ENCODE assay signal across 8 mouse cellular contexts in genomic region chr2:104849991-104850359, GRCm38 (mm10). TPM values are rescaled to one million over a fixed set of nuclear protein-coding genes. Genes with fewer than 3 reads are reported as not detected.
DNase-seq lines count a peak whose midpoint lies in the region; ATAC-seq and TF ChIP-seq lines count a peak whose summit lies in the region.

No protein-coding gene starts in this region.

- peak; percentile 35 for DNase-seq in kidney, postnatal 0 days (ENCODE audit: low spot score)
- DNase-seq in kidney, postnatal 36 days = no peak
- DNase-seq in intestine, embryonic 14.5 days (ENCODE audit: low spot score) = no peak
- DNase-seq in naive thymus-derived CD4-positive, alpha-beta T cell, adult 2 months (ENCODE audit: low read depth) = peak; percentile 50
- DNase-seq in T-cell, adult 2 months (ENCODE audit: low spot score) = no peak
- no peak for DNase-seq in gastrocnemius, postnatal 25 days
- no peak for DNase-seq in cerebellum, postnatal 4 days (ENCODE audit: low spot score in 2 of 2)

- no peaks in the 10 kb centered on the region for H3K27me3 ChIP-seq in kidney, postnatal 0 days (ENCODE audit: insufficient read depth, low read length)
- peaks cover 12% of the 10 kb centered on the region; the same call in 1 of the 2 replicates for H3K27me3 ChIP-seq in intestine, embryonic 14.5 days (replicated peaks; ENCODE audit: control insufficient read depth, insufficient read depth, low read length)

- no peak for TF ChIP-seq POLR2A in cortical plate, adult 2 months (IDR thresholded peaks at IDR 0.05; ENCODE audit: extremely low read depth, insufficient read depth, low read length)

- no peaks in the 10 kb centered on the region for H3K36me3 ChIP-seq in kidney, postnatal 0 days (ENCODE audit: insufficient read depth, low read length)
- no peaks in the 10 kb centered on the region for H3K36me3 ChIP-seq in intestine, embryonic 14.5 days (ENCODE audit: control insufficient read depth, insufficient read depth, low read length)

- H3K4me3 ChIP-seq in kidney, postnatal 0 days (replicated peaks; ENCODE audit: low read depth, low read length) = peak overlapping the region; percentile 53
- peak overlapping the region; percentile 48; the same call in 1 of the 2 replicates for H3K4me3 ChIP-seq in cortical plate, adult 2 months (ENCODE audit: insufficient read depth, low read length)
- H3K4me3 ChIP-seq in intestine, embryonic 14.5 days (ENCODE audit: low read depth, low read length) = peak overlapping the region; percentile 52

- 61% methylated on average over 3 of the region's 3 CpGs for WGBS in kidney, postnatal 0 days
- 53% methylated on average over 3 of the region's 3 CpGs for WGBS in intestine, embryonic 14.5 days

- H3K9me3 ChIP-seq in kidney, postnatal 0 days (replicated peaks; ENCODE audit: low read length) = no peaks in the 10 kb centered on the region
- H3K9me3 ChIP-seq in intestine, embryonic 14.5 days (ENCODE audit: control insufficient read depth, low read length) = no peaks in the 10 kb centered on the region

- ATAC-seq in kidney, postnatal 0 days (replicated peaks; ENCODE audit: low FRiP score, low read depth) = no peak
- no peak for ATAC-seq in intestine, embryonic 14.5 days (replicated peaks; ENCODE audit: low FRiP score, low TSS enrichment, low read depth)

- H3K4me1 ChIP-seq in kidney, postnatal 0 days (replicated peaks; ENCODE audit: insufficient read depth, low read length) = no peaks in the 10 kb centered on the region
- H3K4me1 ChIP-seq in cortical plate, adult 2 months (ENCODE audit: control insufficient read depth, insufficient read depth, low read length) = no peaks in the 10 kb centered on the region
- H3K4me1 ChIP-seq in intestine, embryonic 14.5 days (replicated peaks; ENCODE audit: control insufficient read depth, insufficient read depth, low read length) = 0 out of 2 replicates have a peak, but pooled peaks cover 6% of the 10 kb centered on the region

- no peak for TF ChIP-seq CTCF in kidney, postnatal 0 days (IDR thresholded peaks at IDR 0.05; ENCODE audit: low read depth)
- TF ChIP-seq CTCF in cortical plate, adult 2 months (IDR thresholded peaks at IDR 0.05; ENCODE audit: extremely low read depth, insufficient read depth, low read length) = no peak

- peak overlapping the region; percentile 62 for H3K9ac ChIP-seq in kidney, postnatal 0 days (ENCODE audit: low read depth, low read length)
- no peak overlapping the region; the same call in 1 of the 2 replicates for H3K9ac ChIP-seq in intestine, embryonic 14.5 days (ENCODE audit: low read length)

- no peak overlapping the region for H3K27ac ChIP-seq in kidney, postnatal 0 days
- H3K27ac ChIP-seq in cortical plate, adult 2 months (ENCODE audit: insufficient read depth, low read length) = no peak overlapping the region
- H3K27ac ChIP-seq in intestine, embryonic 14.5 days (ENCODE audit: low read depth) = no peak overlapping the region

- H3K4me2 ChIP-seq in kidney, postnatal 0 days (ENCODE audit: low read length) = peak overlapping the region; percentile 88
- H3K4me2 ChIP-seq in intestine, embryonic 14.5 days (ENCODE audit: low read length) = peak overlapping the region; percentile 98

RNA-seq across cellular contexts. Expression of gene Prrg4, which starts 0.3 kb away (rescaled TPM):
- polyA plus RNA-seq in kidney, postnatal 0 days (2015; fragmentation: Nextera tagmentation; extraction: Ambion mirVana) = 1.5 and 1.7 TPM in 2 replicates
- polyA plus RNA-seq in cortical plate, adult 2 months (2012; rRNA removed) = 0.17 and 0.23 TPM in 2 replicates
- 1.3 and 2.7 TPM in 2 replicates for polyA plus RNA-seq in intestine, embryonic 14.5 days (2014; fragmentation: Nextera tagmentation; extraction: Ambion mirVana)
- total RNA-seq in gastrocnemius, postnatal 25 days (2021) = under 1 TPM; 0.27 to 0.36 TPM

RNA-seq across cellular contexts. Expression of gene Ccdc73, which starts 17.6 kb away (rescaled TPM):
- polyA plus RNA-seq in kidney, postnatal 0 days (2015; fragmentation: Nextera tagmentation; extraction: Ambion mirVana) = 9.1 and 12.6 TPM in 2 replicates
- polyA plus RNA-seq in cortical plate, adult 2 months (2012; rRNA removed) = 4.4 and 5.1 TPM in 2 replicates
- 7.2 and 10.2 TPM in 2 replicates for polyA plus RNA-seq in intestine, embryonic 14.5 days (2014; fragmentation: Nextera tagmentation; extraction: Ambion mirVana)
- 1 to 10 TPM; 2.7 to 3.8 TPM for total RNA-seq in gastrocnemius, postnatal 25 days (2021)

RNA-seq across cellular contexts. Expression of gene Qser1, which starts 33.4 kb away (rescaled TPM):
- 6.9 and 7.2 TPM in 2 replicates for polyA plus RNA-seq in kidney, postnatal 0 days (2015; fragmentation: Nextera tagmentation; extraction: Ambion mirVana)
- polyA plus RNA-seq in cortical plate, adult 2 months (2012; rRNA removed) = 5.6 and 6.3 TPM in 2 replicates
- polyA plus RNA-seq in intestine, embryonic 14.5 days (2014; fragmentation: Nextera tagmentation; extraction: Ambion mirVana) = 15.8 and 16.5 TPM in 2 replicates
- total RNA-seq in gastrocnemius, postnatal 25 days (2021) = 10 to 100 TPM; 45.2 to 46.6 TPM

Comparison
In these comparisons a context has a peak if more than half of its experiments do, and no peak if none do; other contexts are left out.
1. DNase-seq: peak in kidney, postnatal 0 days (single experiment) and naive thymus-derived CD4-positive, alpha-beta T cell, adult 2 months (single experiment); none in kidney, postnatal 36 days (0 of 2), intestine, embryonic 14.5 days (single experiment), T-cell, adult 2 months (single experiment), gastrocnemius, postnatal 25 days (single experiment) and cerebellum, postnatal 4 days (0 of 2).
2. Peak in every context shown above with its lines, with median percentiles within 50 percentile points of each other: H3K4me3 ChIP-seq.